Mouse (Mus musculus) liver, postnatal 0 days (tissue): ENCODE data around the gene Rsph3a.
"Not testable (repeated sequence)": the region's sequence is repeated elsewhere in the genome, so short reads cannot be mapped to it uniquely, and the experiment has no call there.

ENCODE experiments used
- CTCF ChIP-seq: sonication (generic); IDR thresholded peaks from 2 replicates; pipeline ENCODE4 v1.5.1; 2016; ENCODE audit warnings: antibody characterized with exemption, low read depth
- EP300 ChIP-seq: IDR thresholded peaks from 2 replicates; pipeline ENCODE4 v1.6.1; 2016; ENCODE audit warnings: antibody characterized with exemption, low read depth, mild to moderate bottlenecking

- TF ChIP-seq CTCF, EP300: not testable (repeated sequence)
These were observed 13.3 kb upstream of the Rsph3a start for GRCm38 (mm10) chr17:7932121-7932520.
